Mouse (Mus musculus) MEL (cell line): Measurements from ENCODE around the gene Fam107b. TPM values are rescaled to one million over a fixed set of nuclear protein-coding genes. Genes with fewer than 3 reads are reported as not detected.
A peak's percentile ranks its signal among the peaks of the same experiment; 100 is the strongest.

Source experiments
- DNase-seq: peaks from one replicate; pipeline ENCODE4 v3.0.0; 2011; ENCODE audit warnings: low read depth, low spot score
- H3K27ac ChIP-seq: 2 replicates; pipeline ENCODE4 v1.5.1; 2012; ENCODE audit warnings: low read depth, mild to moderate bottlenecking, control low read depth, low read length, moderate library complexity; ENCODE audit not compliant: control insufficient read depth
- H3K27me3 ChIP-seq, 2 experiments: fragments of 150-350 bp in 1 of 2; sonication (generic) in 1 of 2; 2 replicates each; pipeline ENCODE4 v1.6.1; 2012; ENCODE audit warnings: low read length in 2 of 2, mild to moderate bottlenecking in 2 of 2, improper control_type of control experiment in 1 of 2, moderate library complexity in 1 of 2; ENCODE audit not compliant: insufficient read depth in 2 of 2, control insufficient read depth in 1 of 2
- H3K36me3 ChIP-seq, 2 experiments: 2 replicates each; pipeline ENCODE4 v1.6.1; 2012 to 2014; ENCODE audit warnings: low read length in 2 of 2, improper control_type of control experiment in 1 of 2, inconsistent platforms in 1 of 2, mild to moderate bottlenecking in 1 of 2; ENCODE audit not compliant: insufficient read depth in 2 of 2, control insufficient read depth in 1 of 2
- H3K4me1 ChIP-seq, 2 experiments: fragments of 150-350 bp in 1 of 2; sonication (generic) in 1 of 2; 2 replicates each; pipeline ENCODE4 v1.6.1; 2012; ENCODE audit warnings: low read length in 2 of 2, improper control_type of control experiment in 1 of 2, mild to moderate bottlenecking in 1 of 2; ENCODE audit not compliant: insufficient read depth in 2 of 2, control insufficient read depth in 1 of 2
- H3K4me3 ChIP-seq, 2 experiments: fragments of 150-350 bp in 1 of 2; sonication (generic) in 1 of 2; 2 replicates each; pipeline ENCODE4 v1.5.1; 2012; ENCODE audit warnings: low read depth in 2 of 2, low read length in 2 of 2, mild to moderate bottlenecking in 2 of 2, moderate library complexity in 2 of 2, control low read depth in 1 of 2, improper control_type of control experiment in 1 of 2; ENCODE audit not compliant: control insufficient read depth in 1 of 2, insufficient read depth in 1 of 2
- H3K79me2 ChIP-seq: 2 replicates; pipeline ENCODE4 v1.6.1; 2012; ENCODE audit warnings: mild to moderate bottlenecking, low read length, moderate library complexity; ENCODE audit not compliant: control insufficient read depth, poor library complexity, insufficient read depth
- H3K9ac ChIP-seq: 2 replicates; pipeline ENCODE4 v1.6.1; 2012; ENCODE audit warnings: low read depth, mild to moderate bottlenecking, control low read depth, low read length, moderate library complexity; ENCODE audit not compliant: control insufficient read depth, poor library complexity, severe bottlenecking
- H3K9me3 ChIP-seq: fragments of 150-350 bp; sonication (generic); replicated peaks from 2 replicates; pipeline ENCODE4 v1.6.1; 2012; ENCODE audit warnings: mild to moderate bottlenecking, low read length, improper control_type of control experiment, moderate library complexity; ENCODE audit not compliant: insufficient read depth
- BHLHE40 ChIP-seq: IDR thresholded peaks from 2 replicates; pipeline ENCODE4 v1.6.1; 2012; ENCODE audit warnings: low read depth, mild to moderate bottlenecking, inconsistent platforms, low read length, improper control_type of control experiment, borderline replicate concordance
- CTCF ChIP-seq, 3 experiments: IDR thresholded peaks in 2 of 3; conservative IDR thresholded peaks in 1 of 3; 2 replicates each; pipeline ENCODE4 v1.5.1; 2011 to 2012; ENCODE audit warnings: low read length in 3 of 3, low read depth in 2 of 3, mild to moderate bottlenecking in 2 of 3, improper control_type of control experiment in 1 of 3, inconsistent platforms in 1 of 3, mixed read lengths in 1 of 3, moderate library complexity in 1 of 3; ENCODE audit not compliant: control insufficient read depth in 1 of 3, insufficient read depth in 1 of 3, poor library complexity in 1 of 3, severe bottlenecking in 1 of 3
- E2F4 ChIP-seq: IDR thresholded peaks from 2 replicates; pipeline ENCODE4 v1.6.1; 2011; ENCODE audit warnings: low read depth, low read length, improper control_type of control experiment, borderline replicate concordance
- ELF1 ChIP-seq: IDR thresholded peaks from 2 replicates; pipeline ENCODE4 v1.6.1; 2014; ENCODE audit warnings: low read depth, mild to moderate bottlenecking, inconsistent platforms, low read length, improper control_type of control experiment, moderate library complexity
- GABPA ChIP-seq: IDR thresholded peaks from 2 replicates; pipeline ENCODE4 v1.6.1; 2012; ENCODE audit warnings: low read depth, mild to moderate bottlenecking, inconsistent platforms, low read length, improper control_type of control experiment, moderate library complexity
- GATA1 ChIP-seq: IDR thresholded peaks from 2 replicates; pipeline ENCODE4 v1.6.1; 2011; ENCODE audit warnings: low read depth, low read length, improper control_type of control experiment
- HCFC1 ChIP-seq: IDR thresholded peaks from 2 replicates; pipeline ENCODE4 v1.6.1; 2012; ENCODE audit warnings: low read depth, mild to moderate bottlenecking, inconsistent platforms, low read length, improper control_type of control experiment, moderate library complexity
- JUND ChIP-seq: IDR thresholded peaks from 2 replicates; pipeline ENCODE4 v1.6.1; 2011; ENCODE audit warnings: low read depth, mild to moderate bottlenecking, improper control_type of control experiment, low read length
- KAT2A ChIP-seq: conservative IDR thresholded peaks from 2 replicates; pipeline ENCODE4 v1.6.1; 2012; ENCODE audit warnings: low read depth, low read length, improper control_type of control experiment, inconsistent platforms
- MAFK ChIP-seq: IDR thresholded peaks from 2 replicates; pipeline ENCODE4 v1.6.1; 2011; ENCODE audit warnings: low read depth, mild to moderate bottlenecking, low read length, improper control_type of control experiment, borderline replicate concordance
- MAX ChIP-seq: IDR thresholded peaks from 2 replicates; pipeline ENCODE4 v1.6.1; 2011; ENCODE audit warnings: low read length, improper control_type of control experiment
- MAZ ChIP-seq: IDR thresholded peaks from 2 replicates; pipeline ENCODE4 v1.6.1; 2012; ENCODE audit warnings: low read depth, mild to moderate bottlenecking, inconsistent platforms, low read length, improper control_type of control experiment
- MEF2A ChIP-seq: IDR thresholded peaks from 2 replicates; pipeline ENCODE4 v1.6.1; 2014; ENCODE audit warnings: low read depth, mild to moderate bottlenecking, inconsistent platforms, low read length, improper control_type of control experiment; ENCODE audit not compliant: poor library complexity, insufficient replicate concordance, severe bottlenecking; ENCODE audit errors: extremely low read depth
- MXI1 ChIP-seq: IDR thresholded peaks from 2 replicates; pipeline ENCODE4 v1.6.1; 2011; ENCODE audit warnings: mild to moderate bottlenecking, low read depth, low read length, improper control_type of control experiment
- MYB ChIP-seq: IDR thresholded peaks from 2 replicates; pipeline ENCODE4 v1.6.1; 2011; ENCODE audit warnings: mild to moderate bottlenecking, low read depth, low read length, improper control_type of control experiment
- POLR2A ChIP-seq, 2 experiments: IDR thresholded peaks; 2 replicates each; pipeline ENCODE4 v1.6.1; 2011 to 2012; ENCODE audit warnings: low read length in 2 of 2, mild to moderate bottlenecking in 2 of 2, control low read depth in 1 of 2, improper control_type of control experiment in 1 of 2, low read depth in 1 of 2, moderate library complexity in 1 of 2; ENCODE audit not compliant: control insufficient read depth in 1 of 2, insufficient read depth in 1 of 2, poor library complexity in 1 of 2
- POLR2AphosphoS2 ChIP-seq: IDR thresholded peaks from 2 replicates; pipeline ENCODE4 v1.6.1; 2011; ENCODE audit warnings: low read length, improper control_type of control experiment
- POLR2AphosphoS5 ChIP-seq: IDR thresholded peaks from 2 replicates; pipeline ENCODE4 v1.6.1; 2012; ENCODE audit warnings: low read depth, borderline replicate concordance, mild to moderate bottlenecking, inconsistent platforms, low read length, moderate library complexity, mixed read lengths
- RCOR1 ChIP-seq: IDR thresholded peaks from 2 replicates; pipeline ENCODE4 v1.6.1; 2012; ENCODE audit warnings: low read depth, mild to moderate bottlenecking, inconsistent platforms, low read length, improper control_type of control experiment
- SMC3 ChIP-seq: IDR thresholded peaks from 2 replicates; pipeline ENCODE4 v1.6.1; 2011; ENCODE audit warnings: low read depth, low read length, improper control_type of control experiment
- TAL1 ChIP-seq: IDR thresholded peaks from 2 replicates; pipeline ENCODE4 v1.6.1; 2012; ENCODE audit warnings: mild to moderate bottlenecking, inconsistent platforms, low read length, moderate library complexity, mixed read lengths
- TBP ChIP-seq: IDR thresholded peaks from 2 replicates; pipeline ENCODE4 v1.8.0; 2011; ENCODE audit warnings: low read depth, low read length, improper control_type of control experiment
- TCF12 ChIP-seq: IDR thresholded peaks from 2 replicates; pipeline ENCODE4 v1.6.1; 2014; ENCODE audit warnings: low read depth, mild to moderate bottlenecking, inconsistent platforms, low read length, improper control_type of control experiment, moderate library complexity
- UBTF ChIP-seq: IDR thresholded peaks from 2 replicates; pipeline ENCODE4 v1.6.1; 2012; ENCODE audit warnings: low read depth, mild to moderate bottlenecking, inconsistent platforms, low read length, improper control_type of control experiment, moderate library complexity, borderline replicate concordance; ENCODE audit not compliant: insufficient read depth
- USF1 ChIP-seq: IDR thresholded peaks from 2 replicates; pipeline ENCODE4 v1.6.1; 2014; ENCODE audit warnings: low read depth, mild to moderate bottlenecking, inconsistent platforms, low read length, improper control_type of control experiment, moderate library complexity
- USF2 ChIP-seq, 2 experiments: IDR thresholded peaks; 2 replicates each; pipeline ENCODE4 v1.6.1; 2011 to 2012; ENCODE audit warnings: improper control_type of control experiment in 2 of 2, low read length in 2 of 2, borderline replicate concordance in 1 of 2, inconsistent platforms in 1 of 2, low read depth in 1 of 2, mild to moderate bottlenecking in 1 of 2; ENCODE audit not compliant: insufficient read depth in 1 of 2
- ZC3H11A ChIP-seq: IDR thresholded peaks from 2 replicates; pipeline ENCODE4 v1.6.1; 2012; ENCODE audit warnings: low read depth, mild to moderate bottlenecking, inconsistent platforms, low read length, improper control_type of control experiment
- ZKSCAN1 ChIP-seq: IDR thresholded peaks from 2 replicates; pipeline ENCODE4 v1.6.1; 2012; ENCODE audit warnings: low read depth, mild to moderate bottlenecking, inconsistent platforms, low read length, improper control_type of control experiment, moderate library complexity
- ZNF384 ChIP-seq: IDR thresholded peaks from 2 replicates; pipeline ENCODE4 v1.6.1; 2012; ENCODE audit warnings: low read depth, mild to moderate bottlenecking, inconsistent platforms, low read length, improper control_type of control experiment
- polyA plus RNA-seq, 2 experiments: library from polyadenylated mRNA; stranded (reverse) in 1 of 2; unstranded in 1 of 2; fragments of >175 nt in 1 of 2; fragments of >200 nt in 1 of 2; gene quantifications; 2 replicates each; pipeline versions ENCODE4 v1.2.1 to v1.2.4; 2012; ENCODE audit warnings: low replicate concordance in 2 of 2, low read depth in 1 of 2; ENCODE audit not compliant: insufficient read length in 2 of 2, insufficient read depth in 1 of 2, missing spikeins in 1 of 2
- total RNA-seq: library from RNA; depleted of rRNA; stranded (reverse); fragments of 300-350 nt; gene quantifications from 2 replicates; pipeline ENCODE4 v1.2.3, GENCODE M21; 2012

Gene Fam107b
- total and polyA plus RNA-seq, 3 experiments: 10.0 to 15.5 TPM; not detected in 1

GRCm38 (mm10) chr2:3657376-3657775 lies 87.1 kb downstream of the Fam107b start:
- H3K27me3 ChIP-seq: no peaks in the 10 kb centered on the region
- peak; percentile 49 for DNase-seq
- no peak for TF ChIP-seq ZNF384
- TF ChIP-seq TCF12: no peak
- TF ChIP-seq POLR2AphosphoS2: no peak
- no peak for TF ChIP-seq KAT2A
- no peak for TF ChIP-seq POLR2AphosphoS5
- no peak for TF ChIP-seq MAZ
- no peak for TF ChIP-seq MYB
- TF ChIP-seq BHLHE40: no peak
- no peak for TF ChIP-seq SMC3
- no peak for TF ChIP-seq CTCF (IDR thresholded peaks at IDR 0.05 in 2 of 3, conservative IDR thresholded peaks at IDR 0.05 in 1 of 3; ENCODE audit: control insufficient read depth in 1 of 3, insufficient read depth in 1 of 3, low read depth in 2 of 3, low read length in 3 of 3, poor library complexity in 1 of 3, severe bottlenecking in 1 of 3)
- no peak for TF ChIP-seq POLR2A (IDR thresholded peaks at IDR 0.05; ENCODE audit: control insufficient read depth in 1 of 2, insufficient read depth in 1 of 2, low read depth in 1 of 2, low read length in 2 of 2, poor library complexity in 1 of 2)
- no peak for TF ChIP-seq GATA1
- no peak for TF ChIP-seq TBP
- no peak for TF ChIP-seq E2F4
- no peak for TF ChIP-seq MEF2A
- TF ChIP-seq HCFC1: no peak
- TF ChIP-seq RCOR1: no peak
- TF ChIP-seq TAL1: no peak
- H3K9ac ChIP-seq: peak overlapping the region; percentile 51
- H3K4me3 ChIP-seq: peak overlapping the region; percentile 33 to 42
- peaks cover 21 to 26% of the 10 kb centered on the region in 2 experiments for H3K4me1 ChIP-seq
- H3K79me2 ChIP-seq: no peaks in the 10 kb centered on the region
- no peaks in the 10 kb centered on the region for H3K9me3 ChIP-seq
- H3K36me3 ChIP-seq: peaks cover 0 to 28% of the 10 kb centered on the region in 2 experiments; a peak in 2 of 4 replicates
- peak overlapping the region; percentile 97 for H3K27ac ChIP-seq

DNA sequence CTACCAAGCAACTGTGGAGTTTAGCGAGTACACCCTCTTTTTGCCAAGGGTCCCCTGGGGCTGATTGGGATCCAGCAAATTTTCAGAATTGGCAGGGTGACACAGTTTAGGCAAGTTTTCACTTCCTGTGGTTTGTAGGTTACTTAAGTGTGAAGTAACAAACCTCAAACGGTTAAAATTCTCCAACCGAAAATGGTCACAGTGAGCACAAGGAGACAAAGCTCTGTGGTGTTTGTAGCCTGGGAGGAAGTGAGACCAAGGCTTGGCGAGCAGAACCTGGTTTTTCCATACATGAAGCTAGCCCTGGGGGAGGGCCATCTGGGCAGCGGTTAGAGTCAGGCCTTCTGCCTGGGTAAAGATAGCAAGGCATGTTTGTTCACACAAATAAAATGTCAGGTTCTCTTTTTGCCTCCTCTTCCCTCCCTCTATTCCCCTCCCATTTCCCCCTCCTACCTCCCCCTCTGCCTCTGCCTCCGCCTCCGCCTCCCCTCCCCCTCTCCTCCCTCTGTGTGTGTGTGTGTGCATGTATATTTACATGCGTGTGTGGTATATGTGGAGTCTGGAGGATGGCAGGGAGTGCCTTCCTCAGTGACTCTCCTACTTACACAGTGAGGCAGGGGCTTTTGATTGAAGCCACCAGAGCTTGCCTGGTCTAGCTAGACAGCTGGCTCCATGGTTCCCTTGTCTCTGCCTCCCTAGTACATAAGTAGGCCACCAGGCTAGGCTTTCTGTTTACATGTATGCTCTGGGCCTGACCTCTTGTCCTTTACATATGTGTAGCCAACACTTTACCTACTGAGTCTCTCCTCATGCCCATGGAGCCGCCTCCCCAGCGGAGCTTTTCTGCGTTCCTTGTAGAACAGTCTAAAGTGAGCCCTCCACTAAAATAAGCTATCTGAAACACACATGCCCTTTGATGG lies 87.8 kb downstream of the Fam107b start:
- Histone ChIP-seq H3K27me3 (no peaks in the 10 kb centered on the region), H3K36me3 (peaks cover 0 to 28% of the 10 kb centered on the region in 2 experiments; a peak in 2 of 4 replicates), H3K9me3 (no peaks in the 10 kb centered on the region), H3K4me1 (peaks cover 21 to 26% of the 10 kb centered on the region in 2 experiments), H3K79me2 (no peaks in the 10 kb centered on the region), H3K4me3 (peak overlapping the region; percentile 33 to 42; a peak in 3 of 4 replicates), H3K27ac (peak overlapping the region; percentile 97), H3K9ac (peak overlapping the region; percentile 51)
- DNase-seq: peak; percentile 94
- 0 out of 2 replicates have a peak, but pooled peaks have one; percentile 25 for TF ChIP-seq MAFK
- no peak for TF ChIP-seq UBTF
- TF ChIP-seq ELF1: no peak; the same call in none of the 2 replicates
- TF ChIP-seq ZKSCAN1: no peak
- peak; percentile 57; the same call in 1 of the 2 replicates for TF ChIP-seq E2F4
- TF ChIP-seq CTCF (IDR thresholded peaks at IDR 0.05 in 2 of 3, conservative IDR thresholded peaks at IDR 0.05 in 1 of 3; ENCODE audit: control insufficient read depth in 1 of 3, insufficient read depth in 1 of 3, low read depth in 2 of 3, low read length in 3 of 3, poor library complexity in 1 of 3, severe bottlenecking in 1 of 3): no peak
- TF ChIP-seq MAX: peak; percentile 77
- peak; percentile 97 for TF ChIP-seq TAL1
- TF ChIP-seq KAT2A: no peak; the same call in 1 of the 2 replicates
- TF ChIP-seq ZC3H11A: 0 out of 2 replicates have a peak, but pooled peaks have one; percentile 7
- TF ChIP-seq USF1: no peak
- TF ChIP-seq GABPA: no peak
- no peak for TF ChIP-seq USF2 (IDR thresholded peaks at IDR 0.05; ENCODE audit: borderline replicate concordance in 1 of 2, insufficient read depth in 1 of 2, low read depth in 1 of 2, low read length in 2 of 2)
- TF ChIP-seq JUND: no peak
- TF ChIP-seq MAZ: peak; percentile 91
- peak; percentile 75 for TF ChIP-seq MXI1
- peak; percentile 26; the same call in 1 of the 2 replicates for TF ChIP-seq POLR2AphosphoS2
